Mouse (Mus musculus) embryo, embryonic 9.5 days (tissue): ENCODE results near the gene Gtpbp3.

Source experiments
- DNase-seq: peaks from one replicate; pipeline ENCODE4 v3.0.0-alpha.2; 2017; ENCODE audit errors: extremely low spot score

The Gtpbp3 gene

GRCm38 (mm10) chr8:71497077-71497645 is 9.3 kb downstream of the Gtpbp3 start:
- no peak for DNase-seq

DNA sequence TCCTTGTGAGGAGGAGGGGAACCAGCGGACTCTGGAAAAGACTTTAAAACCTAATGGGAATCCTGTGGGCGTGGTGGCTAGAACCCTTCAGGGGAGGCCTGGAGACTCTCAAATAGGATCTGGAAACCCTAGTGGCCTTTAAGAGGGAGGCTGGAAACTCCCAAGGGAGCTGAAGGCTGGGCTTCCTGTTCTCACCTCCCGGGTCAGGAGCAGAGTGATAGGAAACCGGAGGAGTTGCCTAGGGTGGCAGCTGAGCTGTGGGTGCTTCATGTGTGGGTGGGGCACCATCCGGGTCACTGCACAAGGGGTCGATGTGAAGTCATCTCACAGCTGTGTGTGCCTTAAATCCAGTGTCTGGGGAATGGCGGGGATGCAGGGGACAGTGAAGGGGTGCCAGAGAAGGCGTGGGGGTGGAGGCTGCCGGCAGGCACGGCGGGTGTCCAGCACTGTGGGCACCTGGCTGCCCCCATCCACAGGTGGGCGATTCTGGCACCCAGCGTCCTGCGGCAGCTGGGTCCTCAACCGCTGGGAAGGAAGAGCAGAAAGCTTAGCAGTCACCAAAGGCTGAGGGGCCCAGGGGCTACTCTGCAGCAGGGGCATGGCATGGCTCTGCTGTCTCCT is 10.1 kb downstream of the Gtpbp3 start:
- peak; percentile 40 for DNase-seq

DNA sequence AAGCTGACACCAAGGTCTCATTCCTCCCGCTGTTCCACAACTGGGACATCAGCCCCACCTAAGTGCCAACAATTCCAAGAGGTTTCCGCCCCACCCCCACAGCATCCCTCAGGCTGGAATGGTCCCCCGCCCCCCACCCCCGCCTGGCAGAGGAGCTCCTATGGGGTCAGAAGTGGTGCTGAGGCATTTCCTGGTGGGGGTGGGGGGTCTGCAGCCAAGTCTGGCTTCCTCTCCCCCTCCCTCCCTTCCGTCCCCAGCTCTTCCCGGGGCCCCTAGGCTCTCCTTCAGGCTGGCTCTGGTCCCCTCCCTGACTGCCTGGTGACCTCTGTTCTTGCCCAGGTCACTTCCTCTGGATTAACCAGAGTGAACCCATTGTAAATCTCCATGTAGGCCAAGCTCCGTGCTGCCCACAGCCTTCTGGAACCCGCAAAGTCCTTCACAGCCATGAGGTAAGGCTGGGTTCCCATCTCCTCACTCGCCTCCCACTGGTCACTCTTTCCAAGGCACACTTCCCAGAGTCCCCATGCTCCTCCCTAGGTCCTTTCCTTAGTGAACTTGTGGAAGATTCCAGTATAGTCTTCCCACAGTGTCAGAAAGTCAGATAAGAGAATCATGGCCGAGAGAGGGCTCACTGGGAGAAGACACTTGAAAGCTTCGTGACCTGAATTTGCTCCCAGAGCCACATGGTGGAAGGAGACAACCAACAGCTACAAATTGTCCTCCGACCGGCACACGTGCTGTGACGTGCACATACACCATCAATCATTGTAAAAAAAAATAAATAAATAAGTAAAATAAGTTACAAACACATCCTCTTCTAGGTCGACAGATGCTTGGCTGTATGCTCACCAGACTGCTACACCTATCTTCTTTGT is 11.2 kb downstream of the Gtpbp3 start:
- peak; percentile 68 for DNase-seq

DNA sequence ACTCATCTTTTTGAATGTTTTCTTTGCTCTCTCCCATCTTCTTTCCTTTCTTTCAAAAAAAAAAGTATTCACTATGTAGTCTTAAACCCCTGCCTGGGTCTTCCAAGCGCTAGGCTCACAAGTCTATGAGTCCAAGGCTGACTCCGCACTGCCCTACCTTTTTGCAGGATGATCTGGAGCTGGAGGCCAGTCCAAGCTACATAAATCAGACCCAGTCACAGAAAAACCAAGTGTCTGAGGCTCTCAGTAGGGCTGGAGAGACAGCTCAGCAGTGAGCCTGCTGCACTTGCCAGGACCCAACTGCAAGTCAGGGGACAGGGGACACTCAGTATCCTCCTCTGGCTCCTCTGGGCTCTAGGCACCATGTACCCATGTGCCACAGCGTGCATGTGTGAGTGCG is 16.4 kb downstream of the Gtpbp3 start:
- no peak for DNase-seq

DNA sequence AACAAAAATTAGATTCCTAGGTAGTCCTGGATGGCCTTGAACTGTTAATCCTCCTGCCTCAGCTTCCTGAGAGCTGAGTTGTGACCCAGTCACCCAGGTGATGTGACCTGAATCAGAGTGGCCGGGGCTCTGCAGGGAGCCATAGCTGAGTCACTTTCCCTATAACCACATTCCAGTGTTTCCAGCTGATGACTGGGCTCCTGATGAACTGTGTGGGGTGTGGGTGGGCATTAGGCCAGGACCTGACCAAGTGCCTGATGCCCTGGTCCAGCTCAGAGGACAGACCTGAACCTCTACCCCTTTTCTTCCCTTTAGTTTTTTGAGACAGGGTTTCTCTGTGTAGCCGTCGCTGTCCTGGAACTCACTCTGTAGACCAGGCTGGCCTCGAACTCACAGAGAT is 17.4 kb downstream of the Gtpbp3 start:
- no peak for DNase-seq

- no peak for DNase-seq
Measured at GRCm38 (mm10) chr8:71505979-71506378, 18.1 kb downstream of the Gtpbp3 start.

- DNase-seq, result peak; percentile 81
Measured at GRCm38 (mm10) chr8:71507589-71508104, 19.7 kb downstream of the Gtpbp3 start.

GRCm38 (mm10) chr8:71509316-71509715 is 21.4 kb downstream of the Gtpbp3 start:
- no peak for DNase-seq

- DNase-seq, result no peak
Measured at GRCm38 (mm10) chr8:71511644-71512043, 23.7 kb downstream of the Gtpbp3 start, which contains the start of gene Plvap. Gene Plvap (minus strand): TSS chr8:71511752.

DNA sequence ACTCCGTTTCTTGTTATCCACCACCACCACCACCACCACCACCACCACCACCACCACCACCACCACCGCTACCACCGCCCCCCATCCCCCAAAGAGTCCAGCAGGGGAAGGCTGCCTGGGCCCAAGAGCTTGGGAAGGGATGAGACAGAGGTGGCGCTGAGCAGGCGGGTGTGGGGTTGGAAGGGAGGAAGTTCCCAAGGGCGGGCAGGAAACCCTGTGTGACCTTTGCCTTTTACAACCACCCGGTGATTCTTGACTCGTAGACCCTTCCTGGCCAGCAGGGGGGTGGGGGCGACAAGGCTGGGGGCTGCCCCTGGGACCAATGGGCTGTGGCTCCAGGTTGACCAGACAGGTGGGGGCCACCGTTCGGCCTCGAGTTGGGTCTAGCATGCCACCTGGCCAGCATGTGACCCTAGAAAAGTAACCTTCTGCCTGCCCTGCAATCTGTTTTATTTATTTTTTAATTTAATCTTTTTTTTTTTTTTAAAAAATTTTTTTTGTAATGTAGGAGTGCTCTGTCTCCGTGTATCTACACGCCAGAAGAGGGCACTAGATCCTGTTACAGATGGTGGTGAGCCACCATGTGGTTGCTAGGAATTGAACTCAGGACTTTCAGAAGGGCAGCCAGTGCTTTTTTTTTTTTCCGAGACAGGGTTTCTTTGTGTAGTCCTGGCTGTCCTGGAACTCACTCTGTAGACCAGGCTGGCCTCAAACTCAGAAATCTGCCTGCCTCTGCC is 25.3 kb downstream of the Gtpbp3 start:
- no peak for DNase-seq

GRCm38 (mm10) chr8:71515043-71515442 is 27.1 kb downstream of the Gtpbp3 start:
- no peak for DNase-seq

DNA sequence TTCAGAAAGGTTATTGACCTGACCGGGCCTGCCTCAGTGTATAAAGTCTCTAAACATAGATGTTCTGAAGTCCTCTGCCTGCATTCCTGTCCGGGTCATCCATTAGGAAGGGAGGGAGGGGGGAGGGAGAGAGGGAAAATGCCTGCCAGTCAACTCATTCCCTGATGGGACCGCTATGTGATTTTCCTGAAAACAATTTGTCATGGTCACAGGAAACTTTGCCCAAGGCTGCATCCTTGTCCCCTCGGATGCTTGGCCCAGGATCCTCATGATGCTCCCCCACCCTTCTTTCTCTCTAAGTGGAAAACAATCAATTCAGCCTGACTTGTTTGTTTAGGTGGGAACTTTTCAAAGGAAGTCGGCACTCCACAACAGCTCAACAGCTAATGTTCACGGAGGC is 28.9 kb downstream of the Gtpbp3 start:
- peak; percentile 59 for DNase-seq

- DNase-seq, result peak; percentile 66
Measured at GRCm38 (mm10) chr8:71519037-71519825, 31.3 kb downstream of the Gtpbp3 start.

DNA sequence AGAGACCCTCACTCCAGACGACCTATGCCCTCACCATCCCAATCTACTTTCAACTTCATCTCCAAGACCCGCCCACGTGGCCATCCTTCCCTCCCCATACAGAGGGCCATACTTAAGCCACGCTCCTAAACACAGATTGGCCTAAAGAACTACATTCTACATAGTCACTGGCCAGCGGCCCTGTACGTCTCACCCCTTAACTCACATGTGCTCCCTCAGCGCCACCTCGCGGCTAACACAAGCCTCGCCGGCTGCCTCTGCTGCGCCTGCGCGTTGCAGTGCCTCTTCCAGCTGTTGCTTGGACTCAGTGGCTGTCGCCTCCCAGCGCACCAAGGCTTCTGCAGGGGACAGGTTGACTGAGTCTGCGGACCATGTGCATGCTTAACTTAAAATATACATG is 33.7 kb downstream of the Gtpbp3 start:
- peak; percentile 92 for DNase-seq

GRCm38 (mm10) chr8:71525226-71526050 is 37.5 kb downstream of the Gtpbp3 start, which contains the start of gene Ccdc194:
Gene Ccdc194 (minus strand): TSS chr8:71525711.
- DNase-seq, result no peak

- no peak for DNase-seq
Measured at GRCm38 (mm10) chr8:71526272-71526671, 38.4 kb downstream of the Gtpbp3 start.

GRCm38 (mm10) chr8:71527162-71527870 is 39.4 kb downstream of the Gtpbp3 start:
- no peak for DNase-seq

- no peak for DNase-seq
Measured at GRCm38 (mm10) chr8:71528362-71529073, 40.6 kb downstream of the Gtpbp3 start.
